Mouse (Mus musculus) B cell, adult 67 days (primary cell): ENCODE measurements around the gene Sphk2. TPM values are rescaled to one million over a fixed set of nuclear protein-coding genes. Genes with fewer than 3 reads are reported as not detected.

ENCODE experiments used
- total RNA-seq, 2 experiments: library from RNA; stranded (reverse); gene quantifications; 4 replicates each; pipeline ENCODE4 v1.2.4; 2023

The Sphk2 gene
- total RNA-seq, result 10 to 100 TPM; 33.4 to 41.2 TPM

DNA sequence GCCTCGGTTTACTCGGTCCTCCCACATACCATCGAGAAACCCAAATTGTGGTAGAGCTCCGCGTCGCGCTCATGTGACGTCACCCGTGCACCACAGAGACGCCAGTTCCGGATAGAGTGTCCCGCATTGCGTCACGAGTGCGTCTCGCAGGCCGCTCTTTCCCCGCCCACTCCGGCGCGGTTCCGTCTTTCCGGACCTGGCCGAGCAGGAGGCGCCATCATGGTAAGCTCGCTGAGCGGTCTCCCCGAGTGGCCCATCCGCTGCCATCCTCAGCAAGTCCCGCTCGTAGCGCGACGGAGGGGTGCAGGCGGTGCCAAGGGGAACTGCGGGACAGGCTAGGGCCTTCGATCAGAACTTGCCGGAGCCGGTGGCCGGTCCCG is at the start of gene Sphk2:
TSS of gene Sphk2 (minus strand) at position 85 of the 380 bp plus-strand sequence.

DNA sequence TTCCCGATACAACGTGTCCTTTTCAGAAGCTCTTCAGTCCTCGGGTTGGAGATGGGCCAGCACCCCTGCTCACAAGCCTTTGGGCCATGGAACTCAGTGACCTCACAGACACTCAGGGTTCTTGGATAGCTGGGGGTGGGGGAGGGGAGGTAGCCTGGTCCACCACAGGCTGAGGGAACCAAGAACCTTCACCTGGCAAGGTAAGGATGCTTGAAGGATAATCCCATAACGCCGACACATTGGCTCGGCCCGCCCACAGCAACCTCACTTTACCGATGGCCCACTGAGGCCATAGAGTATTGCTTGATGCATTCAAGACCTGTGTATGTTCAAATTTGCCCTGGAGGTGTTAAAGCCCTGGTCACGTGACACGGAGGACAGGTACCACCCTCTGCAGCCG is 7.9 kb upstream of the Sphk2 start, which contains the start of gene Spaca4:
TSS of gene Spaca4 (minus strand) at position 101 of the 400 bp plus-strand sequence.

DNA sequence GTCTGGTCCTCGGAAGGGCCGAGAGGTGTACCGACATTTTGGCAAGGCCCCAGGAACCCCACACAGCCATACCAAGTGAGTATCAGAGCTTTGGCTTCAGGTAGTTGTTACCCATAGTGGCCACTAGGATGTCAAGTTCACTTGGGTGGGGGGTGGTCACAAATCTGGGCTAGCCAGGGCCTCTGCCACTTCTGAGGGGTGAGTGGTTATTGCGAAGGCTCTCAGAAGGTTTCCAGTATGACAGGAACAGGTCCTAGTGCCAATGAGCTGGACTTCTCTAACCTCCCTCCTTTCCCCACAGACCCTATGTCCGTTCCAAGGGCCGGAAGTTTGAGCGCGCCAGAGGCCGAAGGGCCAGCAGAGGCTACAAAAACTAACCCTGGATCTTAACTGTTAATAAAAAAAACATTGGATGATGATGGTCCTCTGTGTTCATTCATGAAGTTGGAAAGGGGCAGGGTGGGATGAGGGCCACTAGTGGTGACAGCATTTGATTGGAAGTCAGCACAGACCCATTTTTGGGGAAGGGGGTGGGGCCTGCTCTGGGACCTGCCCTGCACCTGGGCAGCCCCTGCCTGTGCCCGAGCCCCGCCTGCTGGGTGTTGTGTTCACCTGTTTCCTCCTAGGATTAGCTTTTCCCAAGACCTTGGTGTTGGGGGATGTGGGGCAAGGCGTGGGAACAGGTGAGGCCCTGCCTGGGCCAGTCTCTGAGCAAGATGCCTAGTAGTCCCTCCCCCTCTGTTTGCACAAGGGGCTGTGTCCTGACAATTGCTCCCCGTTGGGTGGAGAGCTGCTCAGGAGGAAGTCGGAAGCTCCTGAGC is 2.8 kb upstream of the Sphk2 start, which contains the start of gene Fam83e:
TSS of gene Fam83e (plus strand) at position 800 of the 821 bp plus-strand sequence.

DNA sequence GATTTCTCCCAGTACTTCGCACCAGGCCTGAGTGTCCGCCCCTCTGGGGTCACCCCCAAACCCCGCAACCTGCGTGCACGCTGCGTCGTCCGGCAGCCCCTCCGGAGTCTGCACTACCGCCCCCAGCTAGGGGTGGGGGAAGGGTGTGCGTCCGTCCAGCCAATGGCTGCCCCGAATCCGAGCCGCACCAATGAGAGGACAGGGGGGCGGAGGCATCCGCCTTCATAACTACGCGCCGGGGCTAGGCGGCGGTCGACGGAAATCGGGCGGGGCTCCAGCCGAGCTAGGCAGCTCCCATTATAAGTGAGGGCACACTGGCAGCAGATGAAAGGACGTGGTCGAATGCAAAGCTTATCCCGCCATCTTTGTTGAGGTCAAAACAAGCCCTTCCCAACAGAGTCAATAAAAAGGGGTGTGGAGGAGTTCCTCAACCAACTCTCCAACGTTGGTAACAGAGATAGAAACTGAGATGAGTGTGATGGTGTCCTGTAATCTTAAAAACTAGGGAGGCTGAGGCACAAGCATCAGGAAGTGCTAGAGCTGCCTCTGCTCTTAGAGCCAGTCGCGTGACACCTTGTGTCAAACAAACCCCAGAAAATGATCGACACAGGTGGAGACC is 2.6 kb downstream of the Sphk2 start, which contains the start of gene Rpl18:
TSS of gene Rpl18 (plus strand) at position 368 of the 619 bp plus-strand sequence.

DNA sequence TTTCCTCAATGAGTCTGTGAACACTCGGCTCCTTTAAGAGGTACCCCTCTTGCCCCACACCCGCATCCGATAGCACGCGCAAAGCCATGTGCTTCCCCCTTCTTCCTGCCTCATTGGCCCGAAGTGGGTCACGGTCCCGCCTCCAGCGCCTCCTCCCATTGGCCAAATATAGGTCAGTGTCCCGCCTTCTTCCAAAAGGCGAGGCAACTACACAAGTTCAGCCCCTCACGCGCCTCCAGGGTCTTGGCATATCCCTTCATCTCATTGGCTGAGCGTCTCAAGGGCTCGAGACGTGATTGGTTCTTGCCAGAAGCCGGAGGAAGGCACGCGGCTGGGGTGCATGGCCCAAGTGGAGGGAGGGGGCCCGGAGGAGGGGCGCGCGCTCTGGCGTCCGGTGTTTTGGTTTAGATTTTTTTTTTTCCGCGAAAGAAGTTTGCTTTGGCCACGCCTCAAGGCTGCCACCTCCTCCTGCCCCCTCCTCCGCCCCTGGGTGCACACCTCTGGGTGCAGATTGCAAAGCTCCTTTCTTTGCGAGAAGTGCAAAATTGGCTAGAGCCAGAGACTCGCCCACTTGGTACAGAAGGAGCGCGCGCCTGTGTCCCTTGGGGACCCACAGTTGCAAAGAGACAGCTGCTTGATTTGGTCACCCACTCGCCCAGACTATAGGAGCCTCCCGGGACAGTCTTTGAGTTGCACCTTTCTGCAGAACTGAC is 12.9 kb downstream of the Sphk2 start, which contains the start of gene Dbp:
TSS of gene Dbp (plus strand) at position 359 of the 713 bp plus-strand sequence.

DNA sequence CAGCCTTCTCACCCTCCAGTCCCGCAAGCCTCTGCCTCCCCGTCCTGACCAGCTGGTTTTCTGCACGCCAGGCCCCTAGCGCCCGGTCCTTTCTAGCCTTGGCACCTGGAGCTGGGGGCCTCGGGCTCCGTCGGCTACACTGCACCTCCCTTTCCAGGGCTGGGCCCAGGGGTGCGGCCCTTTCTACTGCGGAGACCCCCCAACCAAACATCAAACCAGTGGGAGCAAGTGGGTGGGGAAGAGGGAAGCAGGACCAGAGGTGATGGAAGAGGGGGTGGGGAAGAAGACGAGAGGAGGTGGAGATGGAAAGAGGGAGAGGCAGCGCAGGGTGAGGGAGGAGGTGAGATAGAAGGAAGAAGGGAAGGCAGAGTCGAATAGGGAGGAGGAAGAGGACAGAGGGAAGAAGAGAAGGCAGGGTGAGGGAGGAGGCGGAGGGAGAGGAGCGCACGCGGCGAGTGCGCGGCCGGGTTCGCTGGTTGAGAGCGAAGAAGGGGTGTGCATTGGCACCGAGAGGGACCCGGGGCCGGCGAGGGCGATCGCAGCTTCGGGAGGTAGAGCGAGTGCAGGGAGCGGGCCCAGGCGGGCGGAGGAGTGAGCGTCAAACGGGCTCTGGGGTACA is 18.2 kb downstream of the Sphk2 start, which contains the start of gene Car11:
TSS of gene Car11 (plus strand) at position 321 of the 619 bp plus-strand sequence.

DNA sequence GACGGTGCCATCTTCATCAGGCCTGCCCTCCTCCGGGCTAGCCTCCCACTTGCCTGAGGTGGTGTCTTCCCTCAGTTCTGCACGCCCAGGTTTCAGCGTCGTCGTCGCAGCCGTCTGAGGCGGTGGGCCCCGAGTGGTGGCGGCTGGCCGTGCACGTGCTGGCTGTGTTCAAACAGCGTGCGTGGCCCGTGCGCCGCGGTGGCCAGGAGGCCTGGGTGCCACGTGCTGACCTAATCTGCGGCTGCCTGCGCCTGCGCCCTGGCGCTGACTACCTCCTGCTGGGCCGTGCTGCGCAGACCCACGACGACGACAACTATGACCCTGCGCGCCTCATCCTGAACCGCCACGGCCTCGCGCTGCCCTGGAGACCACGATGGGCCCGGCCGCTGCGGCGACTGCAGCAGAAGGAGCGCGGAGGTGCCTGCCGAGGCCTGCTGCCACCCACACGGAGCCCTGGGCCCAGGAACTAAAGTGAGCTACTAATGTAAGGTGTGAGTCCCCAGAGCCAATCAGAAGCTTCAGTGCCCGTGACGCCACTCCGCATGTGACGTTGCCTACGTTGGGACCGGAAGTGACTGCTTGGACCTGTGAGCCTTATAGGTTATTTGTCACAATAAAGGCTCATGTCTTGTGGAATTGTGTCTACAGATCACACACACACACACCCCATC is 23.7 kb downstream of the Sphk2 start, which contains the start of gene Sec1:
TSS of gene Sec1 (minus strand) at position 482 of the 671 bp plus-strand sequence.

DNA sequence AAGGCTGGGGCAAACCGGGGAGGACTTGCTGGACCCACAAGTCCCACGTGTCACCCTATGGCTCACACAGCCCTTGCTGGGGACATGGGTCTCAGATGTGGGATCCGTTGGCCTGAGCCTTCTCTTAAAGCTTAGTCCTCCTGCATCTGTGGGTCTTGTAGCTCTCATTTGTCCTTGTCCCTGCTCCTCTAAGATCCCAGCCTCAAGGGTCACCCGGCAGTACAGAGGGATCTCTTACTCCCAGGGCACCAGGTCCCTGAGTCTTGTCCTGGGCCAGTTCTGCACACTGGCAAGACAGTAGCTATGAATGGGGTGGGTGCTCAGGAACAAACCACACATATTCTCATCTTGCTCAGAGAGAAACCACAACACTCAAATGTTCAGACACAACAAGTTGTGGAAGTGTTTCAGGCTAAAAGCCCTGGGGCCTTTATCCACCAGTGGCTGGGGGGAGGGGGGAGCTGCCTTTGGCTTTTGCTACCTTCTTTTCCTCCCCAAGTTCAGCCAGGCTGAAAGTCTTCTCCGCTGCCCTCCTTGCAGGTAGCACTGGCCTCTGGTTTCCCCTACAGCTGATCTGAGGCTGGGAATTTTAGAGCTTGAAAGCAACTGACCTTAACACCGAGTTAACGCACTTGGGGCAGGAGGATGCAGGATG is 34.3 kb downstream of the Sphk2 start, which contains the start of gene Ntn5:
TSS of gene Ntn5 (plus strand) at position 627 of the 655 bp plus-strand sequence.

DNA sequence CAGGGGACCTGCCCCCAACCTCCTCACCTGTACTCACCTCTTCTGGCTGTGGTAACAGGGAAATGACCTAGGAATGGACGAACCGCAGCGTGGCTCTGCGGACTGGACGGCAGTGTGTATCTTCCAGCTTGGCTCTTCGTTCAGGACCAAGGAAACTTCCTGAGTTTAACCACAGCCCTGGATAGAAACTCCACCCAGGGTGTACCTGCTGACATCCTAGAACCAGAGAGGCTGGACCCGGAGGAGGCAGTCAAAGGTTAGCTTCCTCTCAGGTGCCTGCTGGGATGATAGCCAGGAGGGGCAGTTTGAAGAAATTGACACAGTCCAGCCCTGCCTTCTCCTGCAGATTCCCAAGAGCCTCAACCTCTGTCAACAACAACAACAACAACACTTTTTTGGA is 51.6 kb downstream of the Sphk2 start, which contains the start of gene Fut2:
TSS of gene Fut2 (minus strand) at position 234 of the 400 bp plus-strand sequence.

Other genes starting within 250 kb of the Sphk2 start
- not detected for gene Tulp2, start 236.1 kb downstream of the Sphk2 start, total RNA-seq
- gene Gm45808, start 231.2 kb downstream of the Sphk2 start, total RNA-seq, result 1 to 10 TPM in 1 of 2 experiments, not detected in 1; 3.7 TPM
- gene Dhdh, start 229.2 kb downstream of the Sphk2 start, total RNA-seq, result 1 to 10 TPM; 3.3 to 5.3 TPM
- gene Nucb1, start 207.6 kb downstream of the Sphk2 start, total RNA-seq, result 10 to 100 TPM; 78.3 to 83.7 TPM
- 1,000 to 10,000 TPM in 1 of 2 experiments, 100 to 1,000 TPM in 1; 780 to 1,130 TPM for gene Ppp1r15a, start 191.7 kb downstream of the Sphk2 start, total RNA-seq
- 1 to 10 TPM; 2.5 to 2.8 TPM for gene Plekha4, start 191.7 kb downstream of the Sphk2 start, total RNA-seq
- gene Hsd17b14, start 163.1 kb downstream of the Sphk2 start, total RNA-seq, result 1 to 10 TPM in 1 of 2 experiments, not detected in 1; 8.0 TPM
- 10 to 100 TPM; 28.7 to 47.2 TPM for gene Bcat2, start 147.8 kb downstream of the Sphk2 start, total RNA-seq
- not detected for gene Fgf21, start 102.5 kb downstream of the Sphk2 start, total RNA-seq
- gene Fut1, start 100.7 kb downstream of the Sphk2 start, total RNA-seq, result not detected
- gene Izumo1, start 96.2 kb downstream of the Sphk2 start, total RNA-seq, result not detected
- gene Rasip1, start 90.5 kb downstream of the Sphk2 start, total RNA-seq, result not detected
- gene Mamstr, start 78.0 kb downstream of the Sphk2 start, total RNA-seq, result not detected
- gene Fut2, start 51.6 kb downstream of the Sphk2 start, total RNA-seq, result not detected
- not detected for gene Ntn5, start 34.0 kb downstream of the Sphk2 start, total RNA-seq
- gene Sec1, start 23.6 kb downstream of the Sphk2 start, total RNA-seq, result not detected
- gene Car11, start 18.2 kb downstream of the Sphk2 start, total RNA-seq, result not detected
- 10 to 100 TPM; 18.5 to 23.3 TPM for gene Dbp, start 12.9 kb downstream of the Sphk2 start, total RNA-seq
- gene Rpl18, start 2.5 kb downstream of the Sphk2 start, total RNA-seq, result 1,000 to 10,000 TPM; 1,959 to 2,082 TPM
- gene Fam83e, start 3.2 kb upstream of the Sphk2 start, total RNA-seq, result under 1 TPM; 0.42 to 0.99 TPM
- not detected for gene Spaca4, start 7.8 kb upstream of the Sphk2 start, total RNA-seq
- under 1 TPM in 1 of 2 experiments, not detected in 1; 0.26 TPM for gene Lmtk3, start 65.7 kb upstream of the Sphk2 start, total RNA-seq
- gene Sult2b1, start 66.7 kb upstream of the Sphk2 start, total RNA-seq, result not detected
- gene Cyth2, start 96.6 kb upstream of the Sphk2 start, total RNA-seq, result 100 to 1,000 TPM; 108 to 146 TPM
- gene Kcnj14, start 106.8 kb upstream of the Sphk2 start, total RNA-seq, result 1 to 10 TPM; 2.3 to 3.3 TPM
- 10 to 100 TPM; 27.9 to 32.7 TPM for gene Grwd1, start 112.9 kb upstream of the Sphk2 start, total RNA-seq
- gene Kdelr1, start 154.8 kb upstream of the Sphk2 start, total RNA-seq, result 10 to 100 TPM; 60.0 to 71.8 TPM
- under 1 TPM; 0.38 to 0.47 TPM for gene Grin2d, start 160.4 kb upstream of the Sphk2 start, total RNA-seq
- not detected for gene Syngr4, start 178.7 kb upstream of the Sphk2 start, total RNA-seq
- 10 to 100 TPM in 1 of 2 experiments, 1 to 10 TPM in 1; 7.6 to 10.8 TPM for gene Tmem143, start 178.9 kb upstream of the Sphk2 start, total RNA-seq
- 100 to 1,000 TPM; 199 to 219 TPM for gene Emp3, start 203.4 kb upstream of the Sphk2 start, total RNA-seq
- gene Ccdc114, start 206.1 kb upstream of the Sphk2 start, total RNA-seq, result 1 to 10 TPM; 6.3 TPM